Mouse (Mus musculus) MEL (cell line): ENCODE measurements around the gene Bahcc1. TPM values are rescaled to one million over a fixed set of nuclear protein-coding genes. Genes with fewer than 3 reads are reported as not detected.

Experiments used
- DNase-seq: peaks from one replicate; pipeline ENCODE4 v3.0.0; 2011; ENCODE audit warnings: low read depth, low spot score
- H3K27ac ChIP-seq: 2 replicates; pipeline ENCODE4 v1.5.1; 2012; ENCODE audit warnings: low read depth, mild to moderate bottlenecking, control low read depth, low read length, moderate library complexity; ENCODE audit not compliant: control insufficient read depth
- H3K27me3 ChIP-seq, 2 experiments: fragments of 150-350 bp in 1 of 2; sonication (generic) in 1 of 2; 2 replicates each; pipeline ENCODE4 v1.6.1; 2012; ENCODE audit warnings: low read length in 2 of 2, mild to moderate bottlenecking in 2 of 2, improper control_type of control experiment in 1 of 2, moderate library complexity in 1 of 2; ENCODE audit not compliant: insufficient read depth in 2 of 2, control insufficient read depth in 1 of 2
- H3K36me3 ChIP-seq, 2 experiments: 2 replicates each; pipeline ENCODE4 v1.6.1; 2012 to 2014; ENCODE audit warnings: low read length in 2 of 2, improper control_type of control experiment in 1 of 2, inconsistent platforms in 1 of 2, mild to moderate bottlenecking in 1 of 2; ENCODE audit not compliant: insufficient read depth in 2 of 2, control insufficient read depth in 1 of 2
- H3K4me1 ChIP-seq, 2 experiments: fragments of 150-350 bp in 1 of 2; sonication (generic) in 1 of 2; 2 replicates each; pipeline ENCODE4 v1.6.1; 2012; ENCODE audit warnings: low read length in 2 of 2, improper control_type of control experiment in 1 of 2, mild to moderate bottlenecking in 1 of 2; ENCODE audit not compliant: insufficient read depth in 2 of 2, control insufficient read depth in 1 of 2
- H3K4me3 ChIP-seq, 2 experiments: fragments of 150-350 bp in 1 of 2; sonication (generic) in 1 of 2; 2 replicates each; pipeline ENCODE4 v1.5.1; 2012; ENCODE audit warnings: low read depth in 2 of 2, low read length in 2 of 2, mild to moderate bottlenecking in 2 of 2, moderate library complexity in 2 of 2, control low read depth in 1 of 2, improper control_type of control experiment in 1 of 2; ENCODE audit not compliant: control insufficient read depth in 1 of 2, insufficient read depth in 1 of 2
- H3K79me2 ChIP-seq: 2 replicates; pipeline ENCODE4 v1.6.1; 2012; ENCODE audit warnings: mild to moderate bottlenecking, low read length, moderate library complexity; ENCODE audit not compliant: control insufficient read depth, poor library complexity, insufficient read depth
- H3K9ac ChIP-seq: 2 replicates; pipeline ENCODE4 v1.6.1; 2012; ENCODE audit warnings: low read depth, mild to moderate bottlenecking, control low read depth, low read length, moderate library complexity; ENCODE audit not compliant: control insufficient read depth, poor library complexity, severe bottlenecking
- H3K9me3 ChIP-seq: fragments of 150-350 bp; sonication (generic); replicated peaks from 2 replicates; pipeline ENCODE4 v1.6.1; 2012; ENCODE audit warnings: mild to moderate bottlenecking, low read length, improper control_type of control experiment, moderate library complexity; ENCODE audit not compliant: insufficient read depth
- CHD1 ChIP-seq: IDR thresholded peaks from 2 replicates; pipeline ENCODE4 v1.6.1; 2012; ENCODE audit warnings: low read depth, mild to moderate bottlenecking, inconsistent platforms, low read length, improper control_type of control experiment
- EP300 ChIP-seq, 2 experiments: IDR thresholded peaks; 2 replicates each; pipeline ENCODE4 v1.6.1; 2011; ENCODE audit warnings: improper control_type of control experiment in 2 of 2, low read length in 2 of 2, low read depth in 1 of 2, mild to moderate bottlenecking in 1 of 2
- KAT2A ChIP-seq: conservative IDR thresholded peaks from 2 replicates; pipeline ENCODE4 v1.6.1; 2012; ENCODE audit warnings: low read depth, low read length, improper control_type of control experiment, inconsistent platforms
- MAFK ChIP-seq: IDR thresholded peaks from 2 replicates; pipeline ENCODE4 v1.6.1; 2011; ENCODE audit warnings: low read depth, mild to moderate bottlenecking, low read length, improper control_type of control experiment, borderline replicate concordance
- MEF2A ChIP-seq: IDR thresholded peaks from 2 replicates; pipeline ENCODE4 v1.6.1; 2014; ENCODE audit warnings: low read depth, mild to moderate bottlenecking, inconsistent platforms, low read length, improper control_type of control experiment; ENCODE audit not compliant: poor library complexity, insufficient replicate concordance, severe bottlenecking; ENCODE audit errors: extremely low read depth
- MYC ChIP-seq: IDR thresholded peaks from 2 replicates; pipeline ENCODE4 v1.6.1; 2011; ENCODE audit warnings: low read depth, mild to moderate bottlenecking, low read length, improper control_type of control experiment, moderate library complexity
- NRF1 ChIP-seq: IDR thresholded peaks from 2 replicates; pipeline ENCODE4 v1.6.1; 2014; ENCODE audit warnings: low read depth, mild to moderate bottlenecking, inconsistent platforms, low read length, improper control_type of control experiment, moderate library complexity; ENCODE audit not compliant: poor library complexity, insufficient read depth, severe bottlenecking
- SIN3A ChIP-seq: IDR thresholded peaks from 2 replicates; pipeline ENCODE4 v1.6.1; 2012; ENCODE audit warnings: low read length, improper control_type of control experiment, inconsistent platforms
- SMC3 ChIP-seq: IDR thresholded peaks from 2 replicates; pipeline ENCODE4 v1.6.1; 2011; ENCODE audit warnings: low read depth, low read length, improper control_type of control experiment
- TBP ChIP-seq: IDR thresholded peaks from 2 replicates; pipeline ENCODE4 v1.8.0; 2011; ENCODE audit warnings: low read depth, low read length, improper control_type of control experiment
- TCF12 ChIP-seq: IDR thresholded peaks from 2 replicates; pipeline ENCODE4 v1.6.1; 2014; ENCODE audit warnings: low read depth, mild to moderate bottlenecking, inconsistent platforms, low read length, improper control_type of control experiment, moderate library complexity
- USF1 ChIP-seq: IDR thresholded peaks from 2 replicates; pipeline ENCODE4 v1.6.1; 2014; ENCODE audit warnings: low read depth, mild to moderate bottlenecking, inconsistent platforms, low read length, improper control_type of control experiment, moderate library complexity
- USF2 ChIP-seq, 2 experiments: IDR thresholded peaks; 2 replicates each; pipeline ENCODE4 v1.6.1; 2011 to 2012; ENCODE audit warnings: improper control_type of control experiment in 2 of 2, low read length in 2 of 2, borderline replicate concordance in 1 of 2, inconsistent platforms in 1 of 2, low read depth in 1 of 2, mild to moderate bottlenecking in 1 of 2; ENCODE audit not compliant: insufficient read depth in 1 of 2
- ZKSCAN1 ChIP-seq: IDR thresholded peaks from 2 replicates; pipeline ENCODE4 v1.6.1; 2012; ENCODE audit warnings: low read depth, mild to moderate bottlenecking, inconsistent platforms, low read length, improper control_type of control experiment, moderate library complexity
- ZMIZ1 ChIP-seq: IDR thresholded peaks from 2 replicates; pipeline ENCODE4 v1.6.1; 2012; ENCODE audit warnings: low read depth, mild to moderate bottlenecking, inconsistent platforms, low read length, improper control_type of control experiment, moderate library complexity
- polyA plus RNA-seq, 2 experiments: library from polyadenylated mRNA; stranded (reverse) in 1 of 2; unstranded in 1 of 2; fragments of >175 nt in 1 of 2; fragments of >200 nt in 1 of 2; gene quantifications; 2 replicates each; pipeline versions ENCODE4 v1.2.1 to v1.2.4; 2012; ENCODE audit warnings: low replicate concordance in 2 of 2, low read depth in 1 of 2; ENCODE audit not compliant: insufficient read length in 2 of 2, insufficient read depth in 1 of 2, missing spikeins in 1 of 2
- total RNA-seq: library from RNA; depleted of rRNA; stranded (reverse); fragments of 300-350 nt; gene quantifications from 2 replicates; pipeline ENCODE4 v1.2.3, GENCODE M21; 2012

Bahcc1 gene
- total and polyA plus RNA-seq, 3 experiments = 0.04 to 0.26 TPM; not detected in 1

GRCm38 (mm10) chr11:120234776-120235181, 2.0 kb downstream of the Bahcc1 start:
- Histone ChIP-seq H3K9ac (no peak overlapping the region), H3K36me3 (peaks cover 0 to 6% of the 10 kb centered on the region in 2 experiments; a peak in 2 of 4 replicates), H3K79me2 (no peaks in the 10 kb centered on the region), H3K27me3 (peaks cover 10 to 11% of the 10 kb centered on the region in 2 experiments), H3K9me3 (no peaks in the 10 kb centered on the region), H3K27ac (no peak overlapping the region), H3K4me3 (no peak overlapping the region), H3K4me1 (peaks cover 0 to 7% of the 10 kb centered on the region in 2 experiments; a peak in 2 of 4 replicates)
- no peak for DNase-seq
- no peak for TF ChIP-seq MYC
- TF ChIP-seq NRF1 = no peak
- TF ChIP-seq ZKSCAN1 = no peak
- no peak for TF ChIP-seq EP300 (IDR thresholded peaks at IDR 0.05; ENCODE audit: low read depth in 1 of 2, low read length in 2 of 2)
- no peak for TF ChIP-seq USF2 (IDR thresholded peaks at IDR 0.05; ENCODE audit: borderline replicate concordance in 1 of 2, insufficient read depth in 1 of 2, low read depth in 1 of 2, low read length in 2 of 2)
- no peak for TF ChIP-seq CHD1
- TF ChIP-seq SMC3 = no peak
- TF ChIP-seq MAFK = no peak
- TF ChIP-seq KAT2A = no peak
- no peak for TF ChIP-seq MEF2A
- TF ChIP-seq SIN3A = no peak
- no peak for TF ChIP-seq TCF12

- Histone ChIP-seq H3K27me3 (peaks cover 2 to 3% of the 10 kb centered on the region in 2 experiments), H3K4me1 (peaks cover 0 to 7% of the 10 kb centered on the region in 2 experiments; a peak in 2 of 4 replicates), H3K4me3 (no peak overlapping the region), H3K36me3 (peaks cover 0 to 4% of the 10 kb centered on the region in 2 experiments; a peak in 2 of 4 replicates), H3K27ac (no peak overlapping the region), H3K79me2 (no peaks in the 10 kb centered on the region), H3K9me3 (no peaks in the 10 kb centered on the region), H3K9ac (no peak overlapping the region)
- no peak for DNase-seq
- no peak for TF ChIP-seq USF1
- no peak for TF ChIP-seq TBP
- no peak for TF ChIP-seq CHD1
- no peak for TF ChIP-seq MAFK
- no peak for TF ChIP-seq ZMIZ1
These were observed 2.8 kb downstream of the Bahcc1 start for GRCm38 (mm10) chr11:120235385-120236113.
